Mouse (Mus musculus) stomach, postnatal 0 days (tissue): Measurements from ENCODE around the gene Srrm3. TPM values are rescaled to one million over a fixed set of nuclear protein-coding genes. Genes with fewer than 3 reads are reported as not detected.

Source experiments
- ATAC-seq: fragments of 200-750 bp; cut with Nextera tagmentation; 2 replicates; pipeline ENCODE4 v1.8.0; 2017; ENCODE audit not compliant: low FRiP score, low TSS enrichment
- DNase-seq: peaks from one replicate; pipeline ENCODE4 v3.0.0-alpha.2; 2016; ENCODE audit warnings: low spot score
- H3K27ac ChIP-seq: fragments of 300-500 bp; sonication (generic); replicated peaks from 2 replicates; pipeline ENCODE4 v1.5.1; 2014; ENCODE audit warnings: mild to moderate bottlenecking, control low read depth
- H3K27me3 ChIP-seq: fragments of 300-500 bp; sonication (generic); 2 replicates; pipeline ENCODE4 v1.6.1; 2014; ENCODE audit warnings: low read length; ENCODE audit not compliant: control insufficient read depth, insufficient read depth
- H3K36me3 ChIP-seq: fragments of 300-500 bp; sonication (generic); 2 replicates; pipeline ENCODE4 v1.6.1; 2014; ENCODE audit warnings: low read length, mixed read lengths; ENCODE audit not compliant: control insufficient read depth, insufficient read depth
- H3K4me1 ChIP-seq: fragments of 300-500 bp; sonication (generic); replicated peaks from 2 replicates; pipeline ENCODE4 v1.6.1; 2014; ENCODE audit warnings: antibody characterized with exemption; ENCODE audit not compliant: control insufficient read depth, insufficient read depth
- H3K4me2 ChIP-seq: fragments of 300-500 bp; sonication (generic); replicated peaks from 2 replicates; pipeline ENCODE4 v1.6.1; 2014; ENCODE audit warnings: low read depth, mild to moderate bottlenecking, control low read depth, moderate library complexity
- H3K4me3 ChIP-seq: fragments of 300-500 bp; sonication (generic); 2 replicates; pipeline ENCODE4 v1.5.1; 2014; ENCODE audit warnings: low read depth, low read length, control low read depth
- H3K9ac ChIP-seq: fragments of 300-500 bp; sonication (generic); 2 replicates; pipeline ENCODE4 v1.6.1; 2014; ENCODE audit warnings: mild to moderate bottlenecking, low read length, control low read depth, mixed read lengths
- H3K9me3 ChIP-seq: fragments of 300-500 bp; sonication (generic); 2 replicates; pipeline ENCODE4 v1.6.1; 2016; ENCODE audit warnings: low read length; ENCODE audit not compliant: control insufficient read depth
- CTCF ChIP-seq: IDR thresholded peaks from 2 replicates; pipeline ENCODE4 v1.5.1; 2016; ENCODE audit warnings: antibody characterized with exemption, low read depth, mild to moderate bottlenecking, moderate library complexity
- EP300 ChIP-seq: optimal IDR thresholded peaks from 2 replicates; pipeline ENCODE3; 2016; ENCODE audit warnings: antibody characterized with exemption
- WGBS: fragments of 180-500 bp; shearing (Covaris S2); extraction: QIAGEN DNeasy Blood & Tissue Kit; methylation state at CpG from one replicate; pipeline ENCODE4 v1.1.7; 2014; 5-methylcytosine and 5-hydroxymethylcytosine counted together
- polyA plus RNA-seq: library from polyadenylated mRNA; unstranded; fragments of >200 nt; fragmentation: Nextera tagmentation; extraction: Ambion mirVana; gene quantifications from 2 replicates; pipeline ENCODE4 v1.2.1, GENCODE M21; 2015

Srrm3 gene
- polyA plus RNA-seq, 1 experiment from 2014 or later = 0.67 TPM

DNA sequence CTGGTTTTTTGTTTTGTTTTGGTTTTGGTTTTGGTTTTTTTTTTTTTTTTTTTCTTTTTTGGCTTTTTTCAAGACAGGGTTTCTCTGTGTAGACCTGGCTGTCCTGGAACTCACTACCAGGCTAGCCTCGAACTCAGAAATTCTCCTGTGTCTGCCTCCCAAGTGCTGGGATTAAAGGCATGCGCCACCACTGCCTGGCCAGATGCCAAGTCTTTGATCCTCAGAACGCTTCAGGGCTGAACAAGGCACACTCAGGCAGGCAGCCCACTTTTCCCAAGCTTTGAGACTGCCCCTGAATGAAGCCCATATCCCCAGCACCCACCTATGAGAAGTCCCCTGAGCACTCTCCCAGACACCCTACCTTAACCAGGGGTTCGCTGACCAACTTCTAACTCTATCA is 93.1 kb downstream of the Srrm3 start:
- Histone ChIP-seq H3K4me3 (no peak overlapping the region), H3K27me3 (no peaks in the 10 kb centered on the region), H3K27ac (no peak overlapping the region), H3K4me2 (no peak overlapping the region), H3K9me3 (no peaks in the 10 kb centered on the region), H3K9ac (no peak overlapping the region), H3K36me3 (no peaks in the 10 kb centered on the region), H3K4me1 (no peaks in the 10 kb centered on the region)
- 56% methylated on average over 4 of the region's 4 CpGs for WGBS
- TF ChIP-seq EP300 (no peak), CTCF (no peak)
- ATAC-seq (no peak), DNase-seq (no peak)

DNA sequence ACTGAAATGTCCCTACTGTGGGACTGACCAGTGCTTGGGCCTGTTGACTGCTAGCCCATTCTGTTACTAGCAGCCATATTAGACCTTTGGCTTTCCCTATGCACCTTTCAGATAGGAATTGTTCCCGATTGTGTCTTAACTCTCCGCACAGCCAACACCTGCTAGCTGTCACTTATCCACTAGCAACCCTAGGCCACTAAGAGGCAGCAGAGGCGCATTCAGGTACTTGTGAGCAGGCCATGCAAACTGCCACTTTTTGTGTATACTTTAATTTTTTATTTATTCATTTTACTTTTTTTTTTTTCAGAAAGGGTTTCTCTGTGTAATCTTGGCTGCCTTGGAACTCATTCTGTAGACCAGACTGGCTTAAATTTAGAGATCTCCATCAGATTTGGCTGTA is 94.0 kb downstream of the Srrm3 start:
- H3K27ac ChIP-seq = no peak overlapping the region
- no peaks in the 10 kb centered on the region for H3K4me1 ChIP-seq
- no peak overlapping the region for H3K4me3 ChIP-seq
- no peaks in the 10 kb centered on the region for H3K27me3 ChIP-seq
- ATAC-seq (no peak), DNase-seq (no peak)
- WGBS = 80% methylated on average over 3 of the region's 3 CpGs
- TF ChIP-seq EP300 (no peak), CTCF (peak; percentile 63)
- H3K9ac ChIP-seq = no peak overlapping the region
- no peaks in the 10 kb centered on the region for H3K9me3 ChIP-seq
- H3K4me2 ChIP-seq = no peak overlapping the region
- no peaks in the 10 kb centered on the region for H3K36me3 ChIP-seq

DNA sequence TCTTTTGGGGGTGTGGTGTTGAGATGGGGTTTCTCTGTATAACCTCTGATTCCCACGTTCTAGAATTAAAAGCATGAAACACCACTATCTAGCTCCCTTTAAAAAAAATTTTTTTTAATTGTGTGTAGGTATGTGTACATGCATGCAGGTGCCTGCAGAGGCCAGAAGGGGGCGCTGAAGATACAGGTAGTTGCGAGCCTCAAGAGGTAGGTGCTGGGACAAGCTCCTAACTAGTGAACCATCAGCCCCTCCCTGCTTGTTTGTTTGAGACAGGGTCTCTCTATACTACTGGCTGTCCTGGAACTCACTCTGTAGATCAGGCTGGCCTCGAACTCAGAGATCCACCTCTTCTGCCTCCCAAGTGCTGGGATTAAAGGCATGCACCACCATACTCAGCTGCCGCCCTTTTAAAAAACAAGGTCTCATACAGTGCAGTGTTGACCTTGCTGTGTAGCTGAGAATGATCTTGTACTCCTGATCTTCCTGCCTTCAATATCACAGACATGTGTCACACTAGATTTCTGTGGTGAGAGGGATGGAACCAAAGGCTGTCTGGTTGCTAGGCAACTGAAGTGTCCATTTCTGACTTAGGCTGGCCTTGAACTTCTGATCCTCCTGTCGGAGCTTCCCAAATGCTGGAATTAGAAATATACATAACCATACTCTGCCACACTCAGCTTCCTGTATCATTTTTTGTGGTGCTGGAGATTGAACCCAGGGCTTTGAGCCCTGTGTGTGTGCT is 94.8 kb downstream of the Srrm3 start:
- Histone ChIP-seq H3K4me2 (no peak overlapping the region), H3K9me3 (no peaks in the 10 kb centered on the region), H3K27me3 (no peaks in the 10 kb centered on the region), H3K27ac (no peak overlapping the region), H3K36me3 (no peaks in the 10 kb centered on the region), H3K4me3 (no peak overlapping the region), H3K4me1 (no peaks in the 10 kb centered on the region), H3K9ac (no peak overlapping the region)
- WGBS = 65% methylated on average over 6 of the region's 6 CpGs
- DNase-seq (no peak), ATAC-seq (no peak)
- no peak for TF ChIP-seq EP300
- TF ChIP-seq CTCF = peak; percentile 56

DNA sequence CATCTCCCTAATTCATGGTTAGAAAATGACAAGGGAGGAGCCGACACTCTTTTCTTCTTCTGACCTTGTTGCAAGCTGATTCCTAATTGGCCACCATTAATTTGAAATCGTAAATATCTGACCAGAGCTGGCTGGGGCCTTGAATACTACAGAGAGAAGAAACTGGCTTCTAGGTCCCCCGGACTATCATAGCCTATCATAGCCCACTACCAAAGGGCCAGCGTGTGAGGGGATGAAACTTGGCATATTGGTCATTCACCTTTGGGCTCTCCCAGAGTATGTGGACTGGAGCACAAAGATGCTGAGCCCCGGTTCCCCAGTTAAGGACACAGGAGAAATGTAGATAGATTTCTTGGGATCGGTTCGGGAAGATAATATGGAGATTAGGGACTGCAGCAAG is 96.4 kb downstream of the Srrm3 start:
- Histone ChIP-seq H3K36me3 (0 out of 2 replicates have a peak, but pooled peaks cover 4% of the 10 kb centered on the region), H3K27me3 (no peaks in the 10 kb centered on the region), H3K9me3 (no peaks in the 10 kb centered on the region), H3K4me3 (peak overlapping the region; percentile 37; the same call in 1 of the 2 replicates), H3K4me1 (no peaks in the 10 kb centered on the region), H3K9ac (peak overlapping the region; percentile 53), H3K4me2 (peak overlapping the region; percentile 64), H3K27ac (0 out of 2 replicates have a peak overlapping the region, but pooled peaks have one; percentile 30)
- ATAC-seq (no peak), DNase-seq (no peak)
- no peak for TF ChIP-seq CTCF
- TF ChIP-seq EP300 = no peak
- WGBS = 32% methylated on average over 7 of the region's 7 CpGs

DNA sequence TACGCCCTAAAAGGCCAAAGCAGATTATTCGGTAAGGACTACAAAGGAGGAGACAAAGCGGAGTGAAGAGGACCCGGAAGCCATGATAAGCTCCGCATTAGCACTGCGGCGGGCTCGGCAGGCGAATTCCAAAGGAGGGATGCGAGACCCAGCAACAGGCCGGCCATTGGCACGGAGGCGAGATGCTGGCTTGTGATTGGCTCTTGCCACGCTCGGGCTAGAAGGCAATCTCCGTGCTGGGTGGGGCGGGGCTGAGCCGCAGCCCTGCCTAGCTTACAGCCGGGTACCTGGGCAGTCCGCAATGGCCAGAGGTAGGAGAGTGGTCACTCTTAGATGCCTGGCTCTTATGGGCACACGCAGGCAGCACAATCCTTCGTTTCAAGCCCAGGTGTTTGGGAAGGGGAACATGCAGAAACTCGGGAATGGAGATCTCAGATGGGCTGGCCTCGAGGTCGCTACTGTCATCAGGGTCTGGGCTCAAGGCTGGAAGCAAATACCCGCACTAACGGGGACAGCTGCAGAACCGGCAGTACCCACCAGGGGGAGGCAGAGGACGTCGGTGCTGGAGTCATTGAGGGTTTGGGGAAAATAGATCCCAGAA is 97.0 kb downstream of the Srrm3 start:
- peak overlapping the region; percentile 53 for H3K9ac ChIP-seq
- H3K4me3 ChIP-seq = peak overlapping the region; percentile 37
- H3K4me2 ChIP-seq = peak overlapping the region; percentile 64
- no peaks in the 10 kb centered on the region for H3K27me3 ChIP-seq
- ATAC-seq = peak; percentile 96
- DNase-seq = peak; percentile 89
- H3K4me1 ChIP-seq = no peaks in the 10 kb centered on the region
- H3K36me3 ChIP-seq = 0 out of 2 replicates have a peak, but pooled peaks cover 8% of the 10 kb centered on the region
- peak; percentile 94 for TF ChIP-seq CTCF
- no peak for TF ChIP-seq EP300
- 3% methylated on average over 30 of the region's 30 CpGs for WGBS
- no peaks in the 10 kb centered on the region for H3K9me3 ChIP-seq
- 0 out of 2 replicates have a peak overlapping the region, but pooled peaks have one; percentile 30 for H3K27ac ChIP-seq

DNA sequence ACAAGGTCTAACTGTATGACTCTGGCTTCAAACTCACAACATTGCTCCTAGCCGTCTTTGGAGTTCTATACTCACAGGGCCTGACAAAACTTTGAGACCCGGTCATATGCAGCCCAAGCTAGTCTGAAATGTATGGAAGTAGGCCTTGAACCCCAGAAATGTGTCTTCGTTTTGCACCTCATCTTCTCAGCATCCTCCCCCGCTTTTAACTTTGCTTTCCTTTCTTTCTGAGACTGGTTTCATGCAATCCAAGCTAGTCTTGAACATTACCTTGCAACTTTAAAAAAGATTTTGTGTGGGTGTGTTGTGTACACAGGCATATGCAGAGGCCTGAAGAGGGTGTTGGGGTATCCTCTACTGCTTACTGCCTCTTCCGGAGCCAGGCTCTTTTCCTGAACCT is 97.6 kb downstream of the Srrm3 start:
- Histone ChIP-seq H3K4me3 (peak overlapping the region; percentile 37; the same call in 1 of the 2 replicates), H3K9me3 (no peaks in the 10 kb centered on the region), H3K4me2 (no peak overlapping the region), H3K36me3 (peaks cover 12% of the 10 kb centered on the region; the same call in 1 of the 2 replicates), H3K27me3 (no peaks in the 10 kb centered on the region), H3K4me1 (no peaks in the 10 kb centered on the region), H3K9ac (no peak overlapping the region), H3K27ac (no peak overlapping the region)
- TF ChIP-seq EP300 (no peak), CTCF (no peak)
- no peak for DNase-seq
- ATAC-seq = no peak
- WGBS = 64% methylated on average over 5 of the region's 5 CpGs
